8 mouse cellular contexts compared by ENCODE assay signal in the genomic region with DNA sequence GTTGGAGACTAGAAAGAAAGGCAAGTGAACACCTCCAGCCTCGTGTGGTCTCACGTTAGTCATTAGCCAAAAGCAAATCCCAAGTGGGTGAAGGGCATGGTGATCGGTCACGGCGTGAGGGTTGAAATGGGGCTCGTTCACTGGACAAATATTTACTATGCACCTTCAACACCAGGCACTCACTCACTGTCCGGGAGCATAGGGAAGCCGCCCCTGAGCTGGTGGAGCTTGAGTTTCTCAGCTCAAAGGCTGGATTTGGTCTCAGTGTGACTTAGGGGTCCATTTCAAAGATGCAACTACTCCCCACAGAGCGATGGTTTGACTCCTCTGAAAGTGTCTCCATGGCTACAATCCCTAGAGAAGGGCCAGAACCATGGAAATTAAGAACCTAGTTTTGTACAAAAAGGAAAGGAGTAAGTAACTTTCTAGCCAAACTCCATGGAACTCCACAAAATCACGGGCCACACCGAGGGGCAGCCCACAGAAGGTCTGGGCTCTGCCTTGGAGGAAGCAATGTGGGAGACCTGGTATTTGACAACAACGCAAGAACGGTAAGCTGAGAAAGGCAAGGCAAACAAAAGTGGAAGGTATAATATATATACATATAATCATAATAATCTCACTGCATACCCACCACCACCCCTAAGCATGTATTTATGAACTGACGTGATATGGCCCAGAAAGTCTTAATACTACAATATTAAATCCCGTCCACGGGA.
DNase-seq lines count a peak whose midpoint lies in the region; ATAC-seq and TF ChIP-seq lines count a peak whose summit lies in the region.

No protein-coding gene starts in this region.

- no peak for TF ChIP-seq EP300 in MEL (IDR thresholded peaks at IDR 0.05; ENCODE audit: low read depth in 1 of 2, low read length in 2 of 2)

- TF ChIP-seq CTCF in MEL (IDR thresholded peaks at IDR 0.05 in 2 of 3, conservative IDR thresholded peaks at IDR 0.05 in 1 of 3; ENCODE audit: control insufficient read depth in 1 of 3, insufficient read depth in 1 of 3, low read depth in 2 of 3, low read length in 3 of 3, poor library complexity in 1 of 3, severe bottlenecking in 1 of 3): no peak

- ATAC-seq in hindbrain, embryonic 14.5 days (ENCODE audit: low FRiP score): peak; percentile 54
- ATAC-seq in limb, embryonic 13.5 days (ENCODE audit: low FRiP score, low read depth): peak; percentile 21; the same call in 1 of the 2 replicates

- no peak overlapping the region for H3K27ac ChIP-seq in MEL (ENCODE audit: control insufficient read depth, low read depth, low read length)
- peak overlapping the region; percentile 78 for H3K27ac ChIP-seq in hindbrain, embryonic 14.5 days
- peak overlapping the region; percentile 83 for H3K27ac ChIP-seq in limb, embryonic 13.5 days

- no peak for TF ChIP-seq POLR2A in MEL (IDR thresholded peaks at IDR 0.05; ENCODE audit: control insufficient read depth in 1 of 2, insufficient read depth in 1 of 2, low read depth in 1 of 2, low read length in 2 of 2, poor library complexity in 1 of 2)

- TF ChIP-seq RAD21 in MEL (IDR thresholded peaks at IDR 0.05; ENCODE audit: low read depth, low read length): no peak

- H3K9ac ChIP-seq in MEL (ENCODE audit: control insufficient read depth, low read depth, low read length, poor library complexity, severe bottlenecking): no peak overlapping the region
- peak overlapping the region; percentile 32; the same call in 1 of the 2 replicates for H3K9ac ChIP-seq in hindbrain, embryonic 14.5 days
- peak overlapping the region; percentile 50; the same call in 1 of the 2 replicates for H3K9ac ChIP-seq in limb, embryonic 13.5 days

- H3K4me1 ChIP-seq in MEL (ENCODE audit: control insufficient read depth in 1 of 2, insufficient read depth in 2 of 2, low read length in 2 of 2): no peaks in the 10 kb centered on the region
- peaks cover 25% of the 10 kb centered on the region for H3K4me1 ChIP-seq in hindbrain, embryonic 14.5 days (replicated peaks; ENCODE audit: control insufficient read depth, insufficient read depth, low read length)
- H3K4me1 ChIP-seq in limb, embryonic 13.5 days: peaks cover 41% of the 10 kb centered on the region

- H3K9me3 ChIP-seq in MEL (replicated peaks; ENCODE audit: insufficient read depth, low read length): no peaks in the 10 kb centered on the region
- no peaks in the 10 kb centered on the region for H3K9me3 ChIP-seq in hindbrain, embryonic 14.5 days (ENCODE audit: control insufficient read depth, low read length)
- H3K9me3 ChIP-seq in limb, embryonic 13.5 days: no peaks in the 10 kb centered on the region

- no peaks in the 10 kb centered on the region for H3K79me2 ChIP-seq in MEL (ENCODE audit: control insufficient read depth, insufficient read depth, low read length, poor library complexity)

- 10% methylated on average over 16 of the region's 16 CpGs for WGBS in hindbrain, embryonic 14.5 days
- WGBS in limb, embryonic 13.5 days: 16% methylated on average over 16 of the region's 16 CpGs

- H3K27me3 ChIP-seq in MEL (ENCODE audit: control insufficient read depth in 1 of 2, insufficient read depth in 2 of 2, low read length in 2 of 2): peaks cover 0 to 2% of the 10 kb centered on the region in 2 experiments; a peak in 2 of 4 replicates
- no peaks in the 10 kb centered on the region for H3K27me3 ChIP-seq in hindbrain, embryonic 14.5 days (ENCODE audit: control insufficient read depth, insufficient read depth, low read length)
- no peaks in the 10 kb centered on the region for H3K27me3 ChIP-seq in limb, embryonic 13.5 days

- peak overlapping the region; percentile 57 for H3K4me2 ChIP-seq in hindbrain, embryonic 14.5 days (replicated peaks)
- H3K4me2 ChIP-seq in limb, embryonic 13.5 days (replicated peaks): peak overlapping the region; percentile 62

- H3K4me3 ChIP-seq in MEL (ENCODE audit: control insufficient read depth in 1 of 2, insufficient read depth in 1 of 2, low read depth in 2 of 2, low read length in 2 of 2): no peak overlapping the region
- H3K4me3 ChIP-seq in hindbrain, embryonic 14.5 days (replicated peaks; ENCODE audit: low read length): no peak overlapping the region
- H3K4me3 ChIP-seq in limb, embryonic 13.5 days: peak overlapping the region; percentile 35; the same call in 1 of the 2 replicates

- no peaks in the 10 kb centered on the region for H3K36me3 ChIP-seq in MEL (ENCODE audit: control insufficient read depth in 1 of 2, insufficient read depth in 2 of 2, low read length in 2 of 2)
- no peaks in the 10 kb centered on the region for H3K36me3 ChIP-seq in hindbrain, embryonic 14.5 days (replicated peaks; ENCODE audit: control insufficient read depth, insufficient read depth)
- no peaks in the 10 kb centered on the region for H3K36me3 ChIP-seq in limb, embryonic 13.5 days

- peak; percentile 2 for DNase-seq in MEL (ENCODE audit: low read depth, low spot score)
- peak; percentile 28 to 31 for DNase-seq in cerebellum, postnatal 10 days
- no peak for DNase-seq in hindbrain, embryonic 14.5 days (ENCODE audit: low spot score)
- peak; percentile 42 for DNase-seq in neural tube, embryonic 10.5 days (ENCODE audit: extremely low spot score, low spot score)
- no peak for DNase-seq in right cerebral cortex, postnatal 14 days
- no peak for DNase-seq in left cerebral cortex, adult 11 months (ENCODE audit: low spot score)
- DNase-seq in retina, embryonic 14.5 days (ENCODE audit: low spot score): no peak

TF ChIP-seq in MEL, 35 proteins besides CTCF, POLR2A, EP300 and RAD21:
- TF ChIP-seq NRF1 (IDR thresholded peaks at IDR 0.05; ENCODE audit: insufficient read depth, low read depth, low read length, poor library complexity, severe bottlenecking) (no peak), UBTF (IDR thresholded peaks at IDR 0.05; ENCODE audit: borderline replicate concordance, insufficient read depth, low read depth, low read length) (no peak), ETS1 (IDR thresholded peaks at IDR 0.05; ENCODE audit: low read depth, low read length) (no peak), HCFC1 (IDR thresholded peaks at IDR 0.05; ENCODE audit: low read depth, low read length) (no peak), SIN3A (IDR thresholded peaks at IDR 0.05; ENCODE audit: low read length) (no peak), ZNF384 (IDR thresholded peaks at IDR 0.05; ENCODE audit: low read depth, low read length) (no peak), MXI1 (IDR thresholded peaks at IDR 0.05; ENCODE audit: low read depth, low read length) (no peak), MEF2A (IDR thresholded peaks at IDR 0.05; ENCODE audit: extremely low read depth, insufficient replicate concordance, low read depth, low read length, poor library complexity, severe bottlenecking) (no peak)

Comparison
In these comparisons a context has a peak if more than half of its experiments do, and no peak if none do; other contexts are left out.
1. DNase-seq: peak in MEL (single experiment), cerebellum, postnatal 10 days (2 of 2) and neural tube, embryonic 10.5 days (single experiment); none in hindbrain, embryonic 14.5 days (single experiment), right cerebral cortex, postnatal 14 days (single experiment), left cerebral cortex, adult 11 months (single experiment) and retina, embryonic 14.5 days (single experiment).